Mouse (Mus musculus): ENCODE measurements around the gene Evl.

Gene Evl

DNA sequence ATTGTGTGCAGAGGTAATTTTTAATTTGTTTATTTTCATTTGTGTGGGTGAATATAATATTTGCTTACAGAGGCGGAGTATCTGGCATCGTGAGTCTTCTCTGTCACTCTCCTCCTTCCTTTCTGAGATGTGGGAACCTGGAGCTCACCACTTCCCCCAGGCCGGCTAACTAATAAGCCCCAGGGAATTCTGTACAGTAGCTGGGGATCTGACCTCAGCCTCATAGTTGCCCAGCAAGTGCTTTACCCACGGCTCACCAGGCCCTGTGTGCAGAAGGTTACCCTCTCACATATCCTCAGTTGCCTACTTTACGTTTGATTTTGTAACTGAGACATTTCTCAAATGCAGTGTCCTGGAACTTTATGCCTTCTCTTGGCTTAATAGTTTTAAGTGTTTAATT is 37.1 kb downstream of the Evl start:
- DNase-seq (ENCODE audit: low spot score) = no peak

DNA sequence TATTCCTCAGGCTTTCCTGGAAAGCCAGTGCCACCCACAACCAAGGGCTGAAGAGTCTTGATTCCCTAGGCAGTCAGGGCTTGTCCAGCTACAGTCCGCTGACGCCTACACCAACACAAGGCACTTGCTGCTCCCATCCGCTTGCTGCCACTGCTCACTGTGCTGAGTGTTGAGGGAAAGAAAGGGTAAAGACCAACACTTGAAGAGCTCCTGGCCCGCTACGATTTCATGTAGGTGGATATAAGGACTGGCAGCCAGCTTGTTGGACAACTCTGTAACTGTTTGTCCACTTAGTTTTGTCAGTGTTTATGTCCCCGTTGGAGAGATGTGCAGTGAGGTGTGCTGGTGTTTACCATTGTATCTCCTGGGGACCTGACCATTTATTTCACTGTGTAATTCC is 38.3 kb downstream of the Evl start:
- no peak for DNase-seq (ENCODE audit: low spot score)

DNA sequence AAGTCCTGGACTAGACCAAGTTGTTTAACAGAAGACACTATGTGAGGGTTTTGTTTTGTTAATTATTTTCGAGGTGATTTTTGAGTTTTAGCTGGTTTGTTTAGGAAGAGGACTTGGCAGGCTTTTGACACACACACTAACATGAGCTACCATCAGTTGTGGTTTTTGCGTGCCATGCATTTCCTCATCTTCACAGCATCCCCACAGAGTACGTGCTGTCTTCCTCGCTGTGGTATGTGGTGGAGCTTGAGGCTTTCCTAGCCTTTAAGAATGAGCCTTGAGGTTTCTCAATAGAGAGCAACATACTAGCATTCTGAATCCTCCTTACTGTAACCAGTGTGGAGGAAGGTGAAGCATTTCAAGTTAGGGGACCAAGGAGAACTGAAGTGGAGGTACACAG is 46.3 kb downstream of the Evl start:
- no peak for DNase-seq (ENCODE audit: low spot score)

DNA sequence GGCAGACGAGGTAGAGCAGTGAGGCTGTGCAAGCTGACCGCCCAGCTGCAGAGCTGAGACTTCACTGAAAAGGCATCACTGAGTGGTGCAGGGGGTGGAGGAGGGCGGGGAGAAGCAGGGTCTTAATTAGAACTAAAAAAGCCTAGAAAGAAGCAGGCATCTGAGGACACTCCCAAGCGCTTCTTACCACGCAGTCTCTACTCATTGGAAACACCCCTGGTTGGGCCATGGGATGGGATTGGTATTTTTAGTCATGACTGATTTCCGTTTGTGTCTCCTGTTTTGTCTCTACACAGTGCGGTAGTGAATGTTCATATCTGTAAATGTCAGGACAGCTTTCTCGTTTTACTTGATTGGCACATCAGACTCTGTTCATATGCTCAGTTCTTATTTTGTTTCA is 46.8 kb downstream of the Evl start:
- DNase-seq (ENCODE audit: low spot score) = no peak

DNA sequence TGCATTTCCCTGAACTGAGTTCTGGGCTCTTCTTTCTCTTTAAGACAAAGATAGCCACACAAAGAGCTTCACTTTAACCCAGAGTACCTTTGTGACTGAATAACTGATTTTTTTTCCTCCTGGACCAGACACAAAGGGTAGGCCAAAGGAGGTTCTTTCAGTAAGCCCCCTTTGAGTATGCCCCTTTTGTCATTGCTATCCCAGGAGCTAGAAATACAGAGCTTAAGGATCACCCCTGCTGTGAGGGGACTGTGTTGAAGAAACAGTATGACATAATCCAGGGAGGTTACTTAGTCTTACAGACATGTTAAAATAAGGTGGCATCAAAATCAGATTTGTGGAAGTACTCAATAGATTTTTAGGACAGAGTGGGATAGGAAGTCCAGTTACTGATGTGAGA is 50.0 kb downstream of the Evl start:
- no peak for DNase-seq (ENCODE audit: low spot score)

DNA sequence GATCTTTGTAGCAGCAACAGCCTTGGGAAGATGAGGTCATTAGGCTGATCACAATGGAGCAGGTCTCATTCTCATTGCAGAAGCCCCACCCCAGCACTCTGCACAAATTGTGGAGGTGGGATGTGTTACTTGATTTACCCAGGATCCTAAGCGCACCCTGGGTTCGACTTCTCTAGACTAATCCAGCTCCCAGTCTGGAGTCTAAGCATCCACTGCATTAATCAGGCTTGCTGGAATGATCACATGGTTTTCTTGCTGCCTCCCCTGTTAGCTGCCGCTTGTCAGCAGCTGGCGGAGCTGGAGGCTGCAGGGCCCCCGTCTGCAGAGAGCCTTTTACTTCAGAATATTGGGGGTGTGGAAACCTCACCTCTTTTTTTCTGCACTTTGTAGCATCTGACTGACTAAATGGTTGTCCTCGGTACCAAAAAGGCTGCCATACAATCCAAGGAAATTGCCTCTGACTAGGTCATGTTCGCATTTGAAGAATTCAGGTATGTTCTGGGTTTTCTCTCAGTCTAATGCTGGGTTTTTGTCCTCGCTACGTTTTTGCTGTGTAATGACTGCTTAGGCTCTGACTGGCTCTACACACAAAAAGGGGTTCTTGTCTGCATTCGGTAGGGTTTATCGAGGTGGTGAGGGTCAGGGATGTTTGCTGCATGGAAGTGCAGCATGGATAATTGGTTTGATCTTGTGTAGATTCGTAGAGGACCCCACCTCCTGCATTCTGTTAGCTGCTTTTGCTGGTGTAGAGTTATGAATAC is 51.2 kb downstream of the Evl start:
- no peak for DNase-seq (ENCODE audit: low spot score)

DNA sequence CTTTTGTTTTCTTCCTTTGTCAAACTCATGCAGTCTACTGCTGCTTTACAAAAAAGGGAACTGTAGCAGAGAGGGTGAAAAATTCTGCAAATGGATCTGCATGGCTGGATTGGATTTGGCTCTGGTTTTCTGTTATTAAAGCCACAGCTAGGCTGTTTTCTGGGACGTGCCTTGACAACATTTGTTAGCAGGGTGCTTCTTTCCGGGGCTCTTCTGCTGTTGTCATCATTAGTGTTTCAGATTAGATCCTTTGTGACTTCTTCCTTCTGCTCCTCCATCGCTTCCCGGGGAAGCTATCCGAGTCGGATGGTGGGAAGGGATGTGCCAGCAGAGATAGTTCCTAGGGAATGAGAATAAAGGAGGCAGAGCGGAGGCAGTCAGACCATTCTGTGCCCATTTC is 51.8 kb downstream of the Evl start:
- no peak for DNase-seq (ENCODE audit: low spot score)

DNA sequence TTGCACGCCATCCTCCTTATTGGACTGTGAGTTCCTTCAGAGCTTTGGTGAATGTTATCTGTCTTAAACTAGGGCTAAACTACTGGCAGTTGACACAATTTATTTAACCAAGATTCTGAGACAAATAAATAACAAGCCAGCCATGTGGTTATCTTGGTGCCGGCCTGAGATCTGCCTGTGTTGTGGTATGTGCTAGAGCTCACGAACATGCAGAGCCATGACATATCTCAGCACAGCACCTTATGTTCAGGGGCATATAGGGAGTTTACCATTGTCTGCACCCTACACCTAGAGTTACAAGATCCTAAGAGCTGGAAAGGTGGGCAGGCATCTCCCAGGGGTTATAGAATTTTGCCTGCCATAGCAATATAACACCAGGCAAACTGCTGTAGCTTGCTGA is 54.9 kb downstream of the Evl start:
- no peak for DNase-seq (ENCODE audit: low spot score)

DNA sequence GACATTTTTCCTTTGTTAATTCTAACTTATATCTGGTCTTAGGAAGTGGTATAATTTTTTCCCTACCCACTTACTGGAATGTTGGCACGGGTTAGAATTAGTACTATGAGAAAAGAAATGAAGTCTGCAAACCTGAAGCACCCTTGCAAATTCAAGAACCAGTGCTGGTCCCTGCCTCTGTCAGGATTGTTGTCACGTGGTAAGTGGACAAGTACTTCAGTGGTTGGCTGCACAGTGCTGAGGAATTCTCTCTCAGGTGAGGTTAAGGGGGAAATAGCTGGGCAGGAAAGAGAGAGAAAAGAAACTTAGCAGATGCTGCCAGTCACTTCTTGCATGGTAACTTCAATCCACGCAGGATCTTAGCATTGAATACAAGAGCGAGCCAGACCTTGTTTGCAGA is 55.7 kb downstream of the Evl start:
- DNase-seq (ENCODE audit: low spot score) = no peak

DNA sequence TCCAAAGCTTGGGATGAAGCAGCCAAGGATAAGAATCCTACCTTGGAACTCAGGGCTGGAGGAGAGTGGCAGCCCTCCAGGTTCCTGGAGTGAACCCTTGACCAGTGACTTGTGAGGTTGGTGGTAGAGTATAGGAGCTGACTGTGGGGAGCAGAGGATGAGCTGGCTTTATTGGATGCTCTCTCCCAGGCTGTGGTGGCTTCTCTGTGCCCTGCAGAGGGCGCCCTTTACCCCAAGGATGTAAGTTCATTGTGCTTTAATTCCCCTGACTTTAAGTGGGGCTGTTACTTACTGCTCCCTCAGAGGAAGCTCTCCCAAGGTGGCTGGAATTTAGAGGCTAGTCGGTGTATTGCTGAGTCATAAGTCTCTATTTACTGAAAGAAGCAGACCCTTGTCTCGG is 58.6 kb downstream of the Evl start:
- peak; percentile 16 for DNase-seq (ENCODE audit: low spot score)

DNA sequence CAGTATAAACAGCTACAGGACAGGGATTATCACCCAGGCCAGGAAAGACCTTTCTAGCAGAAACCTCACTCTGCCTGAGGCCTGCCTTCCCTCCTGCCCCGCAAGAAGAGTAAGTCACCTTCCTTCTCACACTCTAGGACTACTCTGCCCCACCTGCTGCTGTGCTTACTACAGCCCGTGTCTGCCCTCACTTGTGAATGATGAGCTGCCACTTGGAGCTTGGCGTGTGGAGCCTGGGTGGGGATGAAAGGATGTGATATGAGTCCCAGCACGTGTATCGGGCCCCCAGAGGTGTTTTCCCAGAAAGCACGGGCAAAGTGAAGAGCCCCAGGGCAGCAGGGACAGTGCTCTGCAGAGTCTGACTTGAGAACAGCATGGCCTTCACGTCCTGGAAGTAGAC is 63.0 kb downstream of the Evl start:
- no peak for DNase-seq (ENCODE audit: low spot score)

DNA sequence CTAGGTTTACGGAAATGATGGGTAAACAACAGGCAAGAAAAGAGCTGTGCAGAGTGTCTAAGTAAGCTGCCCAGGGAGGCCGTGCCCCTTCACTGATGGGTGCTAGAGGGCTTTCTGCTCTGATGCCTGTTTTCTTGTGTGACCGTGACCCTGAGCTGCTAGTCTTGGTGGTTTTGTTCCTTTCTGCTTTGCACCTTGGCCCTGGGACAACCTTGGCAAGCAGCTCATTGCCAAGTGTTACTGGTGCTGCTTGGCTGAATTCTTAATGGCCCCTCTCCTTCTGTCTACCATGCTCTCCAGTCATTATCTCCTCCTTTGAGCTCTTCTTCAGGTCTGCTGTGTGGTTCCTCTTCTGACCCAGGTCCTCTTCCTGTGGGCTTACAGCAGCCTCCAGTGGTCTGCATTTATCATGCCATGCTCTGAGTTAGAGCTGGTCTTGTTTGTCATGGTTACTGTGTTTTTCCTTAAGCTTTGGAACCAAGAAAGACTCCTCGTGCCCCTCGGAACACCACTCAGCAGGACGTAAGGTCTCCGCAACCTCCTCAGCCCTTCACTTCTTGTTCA is 65.4 kb downstream of the Evl start:
- no peak for DNase-seq (ENCODE audit: low spot score)

DNA sequence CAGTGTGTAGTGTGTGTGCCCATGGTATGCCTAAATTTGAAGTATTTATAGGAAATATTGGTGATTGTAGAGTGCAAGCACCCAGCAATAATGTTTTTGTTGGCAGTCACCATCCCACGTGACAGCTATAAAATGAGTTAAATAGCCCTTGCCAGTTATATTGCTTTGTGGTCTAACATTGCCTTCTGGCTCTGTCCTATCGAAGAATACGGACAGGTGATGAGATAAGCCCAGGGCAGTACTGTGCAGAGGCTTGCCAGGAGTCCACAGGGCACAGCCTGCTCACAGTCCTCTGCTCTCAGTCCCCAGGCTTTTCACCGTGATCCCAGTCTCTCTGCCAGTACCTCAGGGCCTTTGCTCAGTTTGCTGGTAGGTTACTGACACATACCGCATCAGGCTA is 67.9 kb downstream of the Evl start:
- no peak for DNase-seq (ENCODE audit: low spot score)

DNA sequence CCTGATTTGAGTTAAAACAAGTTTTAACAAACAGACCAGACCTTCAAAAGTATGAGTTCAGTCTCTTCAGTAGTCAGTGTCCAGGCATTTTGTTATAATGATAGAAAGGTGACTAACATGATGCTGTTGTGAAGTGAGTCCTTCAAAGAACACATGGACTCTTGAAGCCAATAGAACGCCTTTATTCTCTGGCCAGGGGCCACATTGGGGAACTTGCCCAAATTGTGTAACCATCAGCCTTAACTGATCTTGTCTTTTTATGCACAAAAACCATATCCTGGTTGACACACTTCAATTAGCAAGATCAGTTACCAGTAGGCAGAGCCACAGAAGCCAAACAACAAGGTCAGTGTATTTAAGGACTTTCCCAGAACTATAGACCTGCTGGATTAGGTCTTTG is 75.0 kb downstream of the Evl start:
- no peak for DNase-seq (ENCODE audit: low spot score)

DNA sequence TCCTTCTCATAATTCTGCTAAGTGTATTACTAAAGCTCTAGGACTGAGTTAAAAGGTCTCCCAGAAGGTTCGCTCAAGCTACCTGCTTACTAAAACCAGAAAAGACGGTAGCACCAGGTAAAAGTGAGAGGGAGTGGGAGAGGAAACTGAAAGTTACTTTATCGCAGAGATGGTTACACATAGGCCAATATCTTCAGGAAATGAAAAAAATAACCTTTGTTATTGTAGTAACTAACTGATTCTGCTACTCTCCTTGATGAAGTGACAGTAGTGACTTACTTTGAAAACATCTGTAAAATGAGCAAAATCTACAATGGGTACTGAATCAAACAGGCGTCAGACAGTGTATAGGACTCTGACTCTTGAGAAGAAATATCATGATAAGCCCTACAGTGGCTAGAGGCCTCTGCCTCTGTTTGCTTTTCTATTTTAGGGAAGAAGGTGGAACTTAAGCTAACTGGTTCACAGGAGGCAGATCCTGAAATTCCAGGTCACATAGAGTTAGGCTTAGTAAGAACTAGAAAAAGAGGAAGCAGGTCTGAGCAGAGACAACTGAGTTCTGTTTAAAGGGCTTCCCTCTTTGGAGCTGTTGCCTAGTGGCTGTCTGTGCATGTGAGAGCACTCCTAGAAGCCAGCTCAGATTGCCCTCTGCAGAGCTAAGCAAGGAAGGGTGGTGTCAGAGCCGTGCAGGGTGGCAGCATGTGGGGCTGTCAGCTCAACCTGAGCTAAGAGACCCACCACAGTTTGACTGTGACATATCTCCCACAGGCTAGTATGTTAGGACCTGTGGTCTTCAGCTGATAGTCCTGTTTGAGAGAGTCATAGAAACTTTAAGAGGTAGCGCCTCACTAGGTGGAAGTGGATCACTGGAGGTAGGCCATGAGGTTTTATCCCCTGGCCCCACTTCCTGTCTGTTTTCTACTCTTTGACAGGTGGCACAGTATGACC is 76.5 kb downstream of the Evl start:
- no peak for DNase-seq (ENCODE audit: low spot score)

DNA sequence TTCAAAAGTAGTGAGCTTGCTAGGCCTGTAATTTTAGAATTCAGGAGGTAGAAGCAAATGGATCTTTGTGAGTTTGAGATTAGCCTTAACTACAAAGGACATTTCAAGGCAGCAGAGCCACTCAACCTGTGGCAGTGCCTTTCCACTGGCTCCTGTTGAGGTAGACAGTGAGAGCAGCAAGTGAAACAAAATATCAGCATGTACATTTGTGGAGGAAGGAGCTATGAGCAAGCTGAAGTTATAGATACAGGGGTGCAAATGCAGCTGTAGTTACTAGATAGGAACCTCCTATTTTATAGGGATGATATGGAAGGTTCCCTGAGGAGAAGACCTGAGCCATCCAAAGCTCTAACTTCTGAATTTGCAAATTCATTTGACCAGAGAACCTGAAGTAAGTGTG is 78.0 kb downstream of the Evl start:
- no peak for DNase-seq (ENCODE audit: low spot score)

DNA sequence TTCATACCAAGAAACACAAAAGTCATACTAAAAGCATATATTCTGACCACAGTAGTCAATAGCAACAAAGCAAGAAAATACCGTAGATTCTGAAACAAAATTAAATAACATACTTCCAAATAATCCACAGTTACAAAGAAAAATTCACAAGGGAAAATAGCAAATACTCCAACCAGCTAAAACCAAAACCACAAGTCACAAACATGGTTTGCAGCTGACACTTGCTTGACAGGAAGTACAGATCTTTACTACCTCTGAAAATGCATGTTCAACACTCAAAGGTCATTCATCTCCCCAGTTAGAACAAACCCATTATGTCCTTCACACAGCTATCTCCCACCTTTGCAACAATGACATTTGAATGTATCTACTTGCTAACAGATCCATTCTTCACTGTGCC is 79.5 kb downstream of the Evl start:
- DNase-seq (ENCODE audit: low spot score) = no peak

DNA sequence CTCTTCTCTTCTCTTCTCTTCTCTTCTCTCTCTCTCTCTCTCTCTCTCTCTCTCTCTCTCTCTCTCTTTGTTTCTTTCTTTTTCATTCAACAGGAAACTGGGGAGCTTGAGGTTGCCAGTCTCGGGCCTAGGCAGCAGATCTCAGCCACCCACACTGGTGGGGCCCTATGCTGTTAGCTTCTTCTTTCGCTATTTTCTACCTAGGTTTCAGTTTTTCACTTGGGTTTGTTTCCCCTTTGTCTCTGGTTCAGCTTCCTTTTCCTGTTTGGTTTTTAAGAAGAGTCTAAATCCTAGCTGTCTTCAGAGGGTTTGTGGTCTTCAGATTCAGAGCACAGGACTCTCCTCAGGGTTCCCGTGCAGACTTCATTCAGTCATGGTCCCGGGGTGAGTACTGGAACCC is 81.0 kb downstream of the Evl start:
- DNase-seq (ENCODE audit: low spot score) = no peak

DNA sequence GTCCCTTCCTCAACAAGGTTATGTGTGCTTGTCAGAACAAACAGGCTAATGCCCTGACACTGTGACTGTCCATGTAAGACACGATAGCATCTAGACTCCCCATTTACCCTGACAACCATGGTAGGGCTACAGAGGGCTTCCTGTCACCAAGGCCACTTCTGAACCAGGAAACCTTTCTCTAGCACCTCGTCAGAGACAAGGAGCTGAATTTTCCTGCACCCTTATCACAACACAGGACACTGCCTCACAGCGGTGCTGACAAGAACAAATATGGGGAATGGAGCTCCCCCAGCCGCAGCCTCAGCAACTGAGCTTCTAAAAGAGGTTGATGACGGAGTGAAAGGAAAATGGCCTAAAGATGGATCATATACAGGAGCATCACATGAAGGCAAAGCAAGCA is 82.9 kb downstream of the Evl start:
- no peak for DNase-seq (ENCODE audit: low spot score)

DNA sequence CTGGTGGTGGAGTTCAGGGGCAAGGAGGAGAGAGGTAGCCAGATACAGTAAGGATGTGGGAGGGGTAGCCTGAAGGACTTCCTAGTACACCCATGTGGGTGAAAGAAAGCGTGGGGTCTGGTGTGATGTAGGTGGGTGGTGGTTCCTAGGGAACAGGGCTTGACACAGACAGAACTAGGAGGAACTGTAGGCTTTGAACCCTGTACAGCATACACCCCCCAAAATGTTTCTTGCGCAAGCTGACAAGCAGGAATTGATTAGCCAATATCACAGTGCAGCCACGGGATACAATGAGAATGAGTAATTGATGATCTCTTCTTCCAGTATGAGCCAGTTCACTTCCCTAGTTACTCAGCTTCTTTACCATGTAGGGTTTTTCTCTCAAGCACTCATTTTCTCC is 84.6 kb downstream of the Evl start:
- DNase-seq (ENCODE audit: low spot score) = no peak

DNA sequence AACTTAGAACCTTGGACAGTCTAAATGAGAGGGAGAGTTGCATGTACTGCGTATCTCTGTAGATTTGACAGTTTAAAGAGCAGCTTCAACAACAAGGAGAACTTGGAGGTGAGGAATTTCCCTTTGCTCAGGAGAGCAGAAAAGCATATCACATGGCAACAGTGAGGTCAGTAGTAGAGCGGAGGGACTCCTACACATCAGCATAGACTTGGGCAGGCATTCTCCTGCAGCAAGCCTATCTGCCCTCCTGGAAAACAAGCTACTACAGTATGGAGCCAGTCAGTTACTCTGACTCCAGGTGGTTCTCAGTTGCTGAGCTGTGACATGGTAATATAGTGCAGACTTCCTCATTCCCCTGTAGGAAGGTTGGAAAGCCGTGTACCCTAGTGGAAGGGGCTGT is 87.5 kb downstream of the Evl start:
- no peak for DNase-seq (ENCODE audit: low spot score)

DNA sequence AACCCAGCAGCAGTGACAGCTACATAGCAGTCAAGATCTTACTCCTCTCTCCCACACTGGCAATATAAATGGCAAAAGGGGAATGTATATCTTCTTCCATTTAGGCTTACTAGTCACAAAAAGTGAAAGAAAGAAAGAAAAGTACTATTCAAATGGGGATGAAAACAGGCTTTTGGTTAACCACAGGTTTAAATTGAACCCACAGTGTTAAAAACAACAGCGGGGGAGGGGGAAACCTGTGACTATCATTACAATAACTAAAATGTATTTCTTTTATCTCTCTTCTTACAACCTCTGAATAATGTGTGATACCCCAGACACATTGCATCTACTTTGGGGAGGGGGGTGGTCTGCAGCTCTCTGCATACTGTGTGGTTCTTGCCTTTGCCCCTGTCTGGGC is 91.7 kb downstream of the Evl start:
- DNase-seq (ENCODE audit: low spot score) = no peak

DNA sequence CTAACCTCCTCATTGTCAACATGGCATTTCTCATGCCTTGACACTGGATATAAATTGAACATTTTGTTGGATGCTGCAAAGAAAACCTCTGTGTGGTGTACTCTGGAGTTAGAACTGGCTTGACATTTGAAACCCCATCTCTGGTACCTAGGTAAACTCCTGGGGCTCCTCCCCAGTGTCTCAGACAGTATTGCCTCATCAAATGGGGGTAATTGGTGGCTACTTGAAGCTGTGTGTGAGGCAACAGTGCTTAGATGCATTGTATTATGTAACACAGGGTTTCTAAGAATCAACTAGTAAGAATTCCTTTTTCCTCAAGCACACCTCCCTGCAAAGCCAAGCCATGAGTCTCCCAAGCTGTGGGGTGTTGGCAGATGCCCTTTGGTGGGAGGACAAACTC is 93.3 kb downstream of the Evl start:
- no peak for DNase-seq (ENCODE audit: low spot score)
